Mouse (Mus musculus) naive thymus-derived CD4-positive, alpha-beta T cell, adult 5 months (primary cell): ENCODE results near the gene Sectm1a. TPM values are rescaled to one million over a fixed set of nuclear protein-coding genes. Genes with fewer than 3 reads are reported as not detected.

Experiments used
- polyA plus RNA-seq: library from polyadenylated mRNA; unstranded; fragments of 100-300 nt; shearing (Covaris generic); gene quantifications from one replicate; pipeline ENCODE4 v1.2.1, GENCODE M21; 2017

Gene Sectm1a
- not detected for polyA plus RNA-seq

GRCm38 (mm10) chr11:121081120-121081519 is at the start of gene Sectm1a:
Gene Sectm1a, minus strand, starts transcription at chr11:121081220.

GRCm38 (mm10) chr11:121118577-121118976 is 37.6 kb upstream of the Sectm1a start, which contains the start of gene Tex19.2:
Gene Tex19.2, minus strand, starts transcription at chr11:121118677.

GRCm38 (mm10) chr11:121063379-121063778 is 17.6 kb downstream of the Sectm1a start, which contains the start of gene Sectm1b:
Gene Sectm1b, minus strand, starts transcription at chr11:121063569.

GRCm38 (mm10) chr11:121039302-121039701 is 41.7 kb downstream of the Sectm1a start, which contains the start of gene Cd7:
Gene Cd7, minus strand, starts transcription at chr11:121039418.

Other genes starting within 250 kb of the Sectm1a start
- gene Ccdc57, start 148.3 kb downstream of the Sectm1a start, polyA plus RNA-seq, result 0.20 TPM
- gene Slc16a3, start 132.7 kb downstream of the Sectm1a start, polyA plus RNA-seq, result 12.9 TPM
- 236 TPM for gene Csnk1d, start 89.9 kb downstream of the Sectm1a start, polyA plus RNA-seq
- 54.5 TPM for gene Cd7, start 41.8 kb downstream of the Sectm1a start, polyA plus RNA-seq
- not detected for gene Sectm1b, start 17.7 kb downstream of the Sectm1a start, polyA plus RNA-seq
- gene Tex19.2, start 37.5 kb upstream of the Sectm1a start, polyA plus RNA-seq, result not detected
- gene Tex19.1, start 64.9 kb upstream of the Sectm1a start, polyA plus RNA-seq, result not detected
- gene Uts2r, start 79.1 kb upstream of the Sectm1a start, polyA plus RNA-seq, result not detected
- 3.2 TPM for gene Hexdc, start 123.2 kb upstream of the Sectm1a start, polyA plus RNA-seq
- 17.1 TPM for gene Ogfod3, start 123.5 kb upstream of the Sectm1a start, polyA plus RNA-seq
- gene Cybc1, start 148.1 kb upstream of the Sectm1a start, polyA plus RNA-seq, result 88.5 TPM
- 33.2 TPM for gene Narf, start 156.0 kb upstream of the Sectm1a start, polyA plus RNA-seq
- gene Foxk2, start 178.8 kb upstream of the Sectm1a start, polyA plus RNA-seq, result 21.4 TPM